Mouse (Mus musculus) kidney, embryonic 14.5 days (tissue): ENCODE measurements around the gene Tmc5. TPM values are rescaled to one million over a fixed set of nuclear protein-coding genes. Genes with fewer than 3 reads are reported as not detected.

Experiments
- ATAC-seq: fragments of 200-750 bp; cut with Nextera tagmentation; 2 replicates; pipeline ENCODE4 v1.8.0; 2017; ENCODE audit warnings: moderate number of reproducible peaks, mild to moderate bottlenecking, moderate TSS enrichment, moderate library complexity; ENCODE audit not compliant: low FRiP score, low TSS enrichment
- H3K27ac ChIP-seq: fragments of 300-500 bp; sonication (generic); 2 replicates; pipeline ENCODE4 v1.5.1; 2014; ENCODE audit warnings: low read depth, mild to moderate bottlenecking, low read length, moderate library complexity, mixed read lengths
- H3K27me3 ChIP-seq: fragments of 300-500 bp; sonication (generic); 2 replicates; pipeline ENCODE4 v1.6.1; 2014; ENCODE audit warnings: mild to moderate bottlenecking, low read length; ENCODE audit not compliant: control insufficient read depth, insufficient read depth
- H3K36me3 ChIP-seq: fragments of 300-500 bp; sonication (generic); 2 replicates; pipeline ENCODE4 v1.6.1; 2014; ENCODE audit warnings: low read length, mixed read lengths; ENCODE audit not compliant: control insufficient read depth, insufficient read depth
- H3K4me1 ChIP-seq: fragments of 300-500 bp; sonication (generic); 2 replicates; pipeline ENCODE4 v1.6.1; 2014; ENCODE audit warnings: low read length, mixed read lengths; ENCODE audit not compliant: control insufficient read depth, insufficient read depth
- H3K4me2 ChIP-seq: fragments of 300-500 bp; sonication (generic); replicated peaks from 2 replicates; pipeline ENCODE4 v1.6.1; 2014; ENCODE audit warnings: low read depth, mild to moderate bottlenecking, low read length
- H3K4me3 ChIP-seq: fragments of 300-500 bp; sonication (generic); 2 replicates; pipeline ENCODE4 v1.5.1; 2014; ENCODE audit warnings: mild to moderate bottlenecking, low read length
- H3K9ac ChIP-seq: fragments of 300-500 bp; sonication (generic); 2 replicates; pipeline ENCODE4 v1.6.1; 2014; ENCODE audit warnings: low read depth, mild to moderate bottlenecking, low read length, moderate library complexity
- H3K9me3 ChIP-seq: fragments of 300-500 bp; sonication (generic); 2 replicates; pipeline ENCODE4 v1.6.1; 2016; ENCODE audit warnings: low read length; ENCODE audit not compliant: control insufficient read depth
- WGBS: fragments of 180-500 bp; shearing (Covaris S2); extraction: QIAGEN DNeasy Blood & Tissue Kit; methylation state at CpG from one replicate; pipeline ENCODE4 v1.1.7; 2014; 5-methylcytosine and 5-hydroxymethylcytosine counted together
- polyA plus RNA-seq: library from polyadenylated mRNA; unstranded; fragments of >200 nt; fragmentation: Nextera tagmentation; extraction: Ambion mirVana; gene quantifications from 2 replicates; pipeline ENCODE4 v1.2.1, GENCODE M21; 2014

Gene Tmc5
- polyA plus RNA-seq, 1 experiment from 2014 or later = not detected

DNA sequence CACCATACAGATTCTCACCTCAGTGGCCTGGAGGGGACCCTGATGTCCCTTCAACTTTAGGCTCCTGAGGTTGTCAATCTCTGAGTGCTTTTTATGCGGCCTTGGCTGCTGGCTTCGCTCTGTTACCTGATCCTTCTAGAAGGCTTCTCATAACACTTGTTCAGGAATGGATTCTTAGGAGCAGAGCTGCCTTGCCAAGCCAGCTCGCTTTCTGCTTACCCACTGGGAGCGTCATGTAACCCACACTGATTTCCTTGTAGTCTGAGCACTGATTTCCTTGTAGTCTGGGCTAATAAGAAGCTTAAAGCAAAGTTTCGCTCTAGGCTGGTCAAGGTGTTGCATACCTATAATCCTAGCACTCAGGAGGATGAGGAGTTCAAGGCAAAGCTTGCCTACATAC lies 21.0 kb downstream of the Tmc5 start:
- no peak for ATAC-seq
- Histone ChIP-seq H3K27me3 (no peaks in the 10 kb centered on the region), H3K4me2 (no peak overlapping the region), H3K4me1 (no peaks in the 10 kb centered on the region), H3K36me3 (no peaks in the 10 kb centered on the region), H3K9me3 (no peaks in the 10 kb centered on the region), H3K9ac (no peak overlapping the region), H3K4me3 (no peak overlapping the region), H3K27ac (no peak overlapping the region)
- 77% methylated on average over 5 of the region's 5 CpGs for WGBS

DNA sequence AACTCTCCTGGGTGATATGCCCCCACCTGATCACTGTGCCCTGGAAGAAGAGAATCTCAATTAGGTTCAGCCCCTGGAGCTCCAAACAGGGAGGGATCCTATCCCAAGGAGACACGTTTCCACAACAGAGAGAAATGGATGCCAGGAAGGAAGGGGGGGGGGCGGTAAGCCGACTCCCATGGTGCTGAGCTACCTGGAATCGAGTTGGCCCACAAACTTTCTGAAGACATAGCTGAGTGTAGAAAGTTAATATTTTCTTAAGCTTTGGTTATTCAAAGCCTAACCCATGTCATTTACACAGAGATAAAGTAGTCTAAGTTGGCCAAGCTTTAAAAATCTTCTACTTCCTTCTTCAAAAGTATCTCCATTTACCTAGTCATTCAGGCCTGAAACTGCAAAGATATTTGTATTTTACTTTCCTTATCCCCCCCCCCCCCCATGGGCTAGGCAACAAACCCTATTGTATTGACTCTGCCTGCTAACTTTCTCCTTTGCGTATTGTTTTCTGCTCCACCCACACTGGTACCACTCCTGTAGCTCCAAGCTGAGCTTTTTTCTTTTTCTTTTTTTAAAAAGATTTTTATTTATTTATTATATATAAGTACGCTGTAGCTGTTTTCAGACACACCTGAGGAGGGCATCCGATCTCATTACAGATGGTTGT lies 23.3 kb downstream of the Tmc5 start:
- Histone ChIP-seq H3K4me3 (no peak overlapping the region), H3K4me2 (no peak overlapping the region), H3K27ac (no peak overlapping the region), H3K36me3 (no peaks in the 10 kb centered on the region), H3K4me1 (no peaks in the 10 kb centered on the region), H3K27me3 (no peaks in the 10 kb centered on the region), H3K9ac (no peak overlapping the region), H3K9me3 (no peaks in the 10 kb centered on the region)
- 82% methylated on average over 7 of the region's 7 CpGs for WGBS
- no peak for ATAC-seq

DNA sequence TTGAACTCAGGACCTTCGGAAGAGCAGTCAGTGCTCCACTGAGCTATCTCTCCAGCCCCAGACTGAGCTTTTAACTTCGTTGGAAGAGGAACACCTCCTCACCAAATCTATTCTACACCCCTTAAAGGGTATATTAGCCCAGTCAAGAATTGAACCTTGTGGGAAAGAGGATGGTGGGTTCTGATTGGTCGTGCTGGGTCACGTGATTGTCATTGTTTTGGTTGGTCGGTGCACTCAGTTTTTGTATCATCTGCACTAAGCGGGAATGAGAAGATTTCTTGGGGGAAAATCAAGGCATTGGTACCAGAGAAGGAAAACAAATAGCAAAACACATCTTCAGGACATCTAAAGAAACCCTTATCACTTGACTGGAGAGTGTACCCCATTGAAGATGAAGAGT lies 24.0 kb downstream of the Tmc5 start:
- Histone ChIP-seq H3K27ac (no peak overlapping the region), H3K4me1 (no peaks in the 10 kb centered on the region), H3K9me3 (no peaks in the 10 kb centered on the region), H3K4me2 (no peak overlapping the region), H3K36me3 (no peaks in the 10 kb centered on the region), H3K9ac (no peak overlapping the region), H3K4me3 (no peak overlapping the region), H3K27me3 (no peaks in the 10 kb centered on the region)
- no peak for ATAC-seq
- WGBS = 79% methylated on average over 6 of the region's 6 CpGs

DNA sequence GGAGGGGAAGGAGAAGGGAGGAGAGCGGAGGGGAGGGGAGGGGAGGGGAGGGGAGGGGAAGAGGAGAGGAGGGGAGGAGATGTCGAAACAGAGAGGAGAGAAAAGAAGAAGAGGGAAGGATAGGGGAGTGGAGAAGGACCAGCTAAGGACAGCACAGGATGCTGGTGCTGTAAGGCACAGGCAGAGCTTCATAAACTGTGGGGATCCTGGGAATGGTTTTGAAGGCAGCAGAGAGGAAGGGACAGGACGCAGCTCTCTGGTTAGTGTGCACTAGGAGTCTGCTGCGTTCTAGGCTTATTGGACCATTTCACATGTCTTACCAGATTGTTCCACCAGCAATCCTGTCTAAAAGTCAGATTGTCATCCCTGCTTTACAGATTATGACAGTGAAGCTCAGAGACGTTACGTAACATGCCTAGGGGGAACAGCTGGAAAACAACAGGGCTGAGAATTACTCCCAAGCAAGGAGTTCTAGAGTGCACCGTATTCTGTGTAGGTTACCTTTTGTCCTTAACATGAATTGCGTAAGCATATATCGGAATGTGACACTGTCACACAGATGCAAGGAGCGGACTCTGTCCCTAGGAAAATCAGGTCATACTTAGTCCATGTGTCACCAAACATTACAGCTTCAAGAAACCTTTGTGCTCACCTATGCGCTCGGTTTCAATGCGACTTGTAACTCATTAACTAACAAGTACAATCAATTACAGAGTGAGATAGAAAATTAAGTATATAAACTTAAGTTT lies 30.6 kb downstream of the Tmc5 start:
- ATAC-seq = no peak
- WGBS = 82% methylated on average over 13 of the region's 13 CpGs
- H3K27me3 ChIP-seq = no peaks in the 10 kb centered on the region

DNA sequence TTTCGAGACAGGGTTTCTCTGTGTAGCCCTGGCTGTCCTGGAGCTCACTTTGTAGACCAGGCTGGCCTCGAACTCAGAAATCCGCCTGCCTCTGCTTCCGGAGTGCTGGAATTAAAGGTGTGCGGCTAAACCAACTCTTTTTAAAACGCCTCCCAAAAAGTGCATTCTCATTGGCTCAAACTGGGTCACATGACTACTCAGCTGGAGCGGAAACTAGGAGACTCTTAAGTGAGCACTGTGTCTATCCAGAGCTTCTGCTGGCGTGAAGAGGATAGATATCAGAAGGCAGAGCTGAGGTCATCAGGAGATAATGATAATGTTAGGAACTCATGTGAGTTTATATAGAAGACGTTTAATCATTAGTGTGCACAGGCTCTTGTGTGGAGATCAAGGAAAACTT lies 36.0 kb downstream of the Tmc5 start:
- WGBS = 87% methylated on average over 9 of the region's 9 CpGs
- H3K4me2 ChIP-seq = no peak overlapping the region
- H3K27ac ChIP-seq = no peak overlapping the region
- no peaks in the 10 kb centered on the region for H3K36me3 ChIP-seq
- no peak for ATAC-seq
- H3K4me1 ChIP-seq = no peaks in the 10 kb centered on the region
- no peaks in the 10 kb centered on the region for H3K27me3 ChIP-seq
- H3K4me3 ChIP-seq = no peak overlapping the region
- H3K9me3 ChIP-seq = no peaks in the 10 kb centered on the region
- H3K9ac ChIP-seq = no peak overlapping the region

More for the DNA sequence above, 30.6 kb downstream of the Tmc5 start:
- Histone ChIP-seq H3K4me1 (no peaks in the 10 kb centered on the region), H3K36me3 (no peaks in the 10 kb centered on the region), H3K9ac (no peak overlapping the region), H3K4me2 (no peak overlapping the region), H3K27ac (no peak overlapping the region), H3K4me3 (no peak overlapping the region), H3K9me3 (no peaks in the 10 kb centered on the region)

DNA sequence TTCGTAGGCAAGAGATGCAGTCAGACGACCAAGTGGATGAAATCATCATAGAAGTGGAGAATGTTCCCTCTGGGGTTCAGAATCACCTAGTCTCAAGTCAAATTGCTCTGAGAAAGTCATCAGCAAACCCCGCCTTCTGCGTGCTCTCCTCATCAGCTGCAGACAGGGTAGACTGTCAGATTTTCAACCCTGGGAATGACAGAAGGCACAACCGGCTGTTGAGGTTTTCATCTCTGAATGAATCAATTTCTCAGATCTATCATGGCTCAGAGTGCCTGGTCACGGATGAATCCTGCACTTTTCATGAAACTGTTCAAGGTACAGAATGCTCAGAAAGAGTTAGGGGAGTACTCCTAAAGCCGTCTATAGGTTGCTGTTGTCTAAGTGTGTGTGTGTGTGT lies 36.9 kb downstream of the Tmc5 start:
- no peak overlapping the region for H3K4me3 ChIP-seq
- no peaks in the 10 kb centered on the region for H3K4me1 ChIP-seq
- no peak overlapping the region for H3K27ac ChIP-seq
- no peak overlapping the region for H3K4me2 ChIP-seq
- H3K27me3 ChIP-seq = no peaks in the 10 kb centered on the region
- 78% methylated on average over 7 of the region's 7 CpGs for WGBS
- H3K9me3 ChIP-seq = no peaks in the 10 kb centered on the region
- ATAC-seq = no peak
- H3K36me3 ChIP-seq = no peaks in the 10 kb centered on the region
- H3K9ac ChIP-seq = no peak overlapping the region

DNA sequence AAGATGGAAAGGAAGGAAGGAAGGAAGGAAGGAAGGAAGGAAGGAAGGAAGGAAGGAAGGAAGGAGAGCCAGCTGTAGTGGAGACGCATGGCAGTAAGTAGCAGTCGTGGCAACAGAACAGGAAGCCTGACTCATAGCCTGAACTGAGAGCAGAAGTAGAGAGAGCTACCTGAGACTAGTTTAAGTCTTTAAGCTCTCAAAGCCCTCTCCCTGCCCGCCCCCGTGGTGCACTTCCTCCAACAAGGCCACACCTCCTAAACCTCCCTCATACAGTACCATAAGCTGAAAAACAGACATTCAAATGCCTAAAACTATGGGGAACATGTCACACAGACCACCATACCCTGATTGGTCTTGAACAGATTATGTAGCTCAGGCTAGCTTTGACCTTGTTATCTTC lies 40.4 kb downstream of the Tmc5 start:
- Histone ChIP-seq H3K9ac (no peak overlapping the region), H3K27ac (no peak overlapping the region), H3K4me3 (no peak overlapping the region), H3K27me3 (no peaks in the 10 kb centered on the region), H3K4me2 (no peak overlapping the region), H3K9me3 (no peaks in the 10 kb centered on the region), H3K36me3 (no peaks in the 10 kb centered on the region), H3K4me1 (no peaks in the 10 kb centered on the region)
- no peak for ATAC-seq
- WGBS = 56% methylated on average over 4 of the region's 4 CpGs

DNA sequence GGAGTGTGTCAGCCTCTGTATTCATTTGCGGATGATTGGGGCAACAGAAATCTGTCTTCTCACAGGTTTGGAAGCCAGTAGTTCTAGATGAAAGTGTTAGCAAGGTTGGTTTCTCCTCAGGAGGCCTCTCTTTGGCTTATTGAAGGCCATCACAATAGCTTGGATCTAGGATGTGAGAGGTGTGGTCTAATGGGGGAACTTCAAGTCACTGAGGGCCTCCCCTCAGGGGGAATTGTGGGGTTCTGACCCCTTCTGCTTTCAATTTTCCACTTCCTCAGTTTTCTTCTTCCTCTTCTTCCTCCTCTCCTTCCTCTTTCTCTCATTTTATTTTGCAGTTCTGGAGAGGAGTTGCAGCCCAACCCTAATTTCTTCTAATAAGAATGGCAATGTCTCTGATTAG lies 49.1 kb downstream of the Tmc5 start:
- Histone ChIP-seq H3K4me3 (no peak overlapping the region), H3K27ac (no peak overlapping the region), H3K9me3 (no peaks in the 10 kb centered on the region), H3K36me3 (no peaks in the 10 kb centered on the region), H3K27me3 (no peaks in the 10 kb centered on the region), H3K4me1 (no peaks in the 10 kb centered on the region), H3K4me2 (no peak overlapping the region), H3K9ac (no peak overlapping the region)
- no peak for ATAC-seq
- WGBS = 95% methylated on average over 1 of the region's 1 CpGs

DNA sequence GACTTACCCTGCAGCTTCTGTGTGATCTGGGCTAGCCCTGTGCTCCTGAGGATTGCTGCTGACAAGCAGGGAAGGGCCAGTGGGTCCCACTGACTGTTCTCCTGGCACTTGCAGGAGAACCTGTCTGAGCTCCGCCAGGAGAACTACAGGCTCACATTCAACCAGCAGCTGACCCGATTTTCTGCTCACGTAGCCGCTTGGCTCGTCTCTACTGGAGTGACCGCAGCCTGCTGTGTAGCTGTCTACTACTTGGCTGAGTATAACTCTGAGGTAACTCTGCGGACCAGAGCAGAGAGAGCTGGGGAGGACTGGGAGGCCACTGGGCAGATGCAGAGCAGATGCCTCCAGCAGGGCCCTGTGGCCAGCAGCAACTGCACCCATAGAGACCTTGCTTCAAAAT lies 52.2 kb downstream of the Tmc5 start:
- no peaks in the 10 kb centered on the region for H3K36me3 ChIP-seq
- no peaks in the 10 kb centered on the region for H3K4me1 ChIP-seq
- no peak overlapping the region for H3K27ac ChIP-seq
- H3K9ac ChIP-seq = no peak overlapping the region
- H3K9me3 ChIP-seq = no peaks in the 10 kb centered on the region
- no peak for ATAC-seq
- 88% methylated on average over 7 of the region's 7 CpGs for WGBS
- H3K27me3 ChIP-seq = no peaks in the 10 kb centered on the region
- H3K4me3 ChIP-seq = no peak overlapping the region
- no peak overlapping the region for H3K4me2 ChIP-seq
